Mouse (Mus musculus) cortical plate, adult 2 months (tissue): ENCODE measurements around the gene Ffar3.

Source experiments
- CTCF ChIP-seq: fragments of 200-500 bp; IDR thresholded peaks from 2 replicates; pipeline ENCODE4 v1.5.1; 2011; ENCODE audit warnings: mild to moderate bottlenecking, control low read depth, low read length; ENCODE audit not compliant: insufficient read depth; ENCODE audit errors: extremely low read depth
- POLR2A ChIP-seq: fragments of 200-500 bp; IDR thresholded peaks from 2 replicates; pipeline ENCODE4 v1.6.1; 2011; ENCODE audit warnings: mild to moderate bottlenecking, low read length, control low read depth; ENCODE audit not compliant: insufficient read depth; ENCODE audit errors: extremely low read depth

- no peak for TF ChIP-seq POLR2A
- TF ChIP-seq CTCF, result no peak
Observed at GRCm38 (mm10) chr7:30810319-30810718, 45.7 kb downstream of the Ffar3 start.
